Mouse (Mus musculus): ENCODE measurements around the gene Miga2.
"Not testable (repeated sequence)": the region's sequence is repeated elsewhere in the genome, so short reads cannot be mapped to it uniquely, and the experiment has no call there.

Gene Miga2

GRCm38 (mm10) chr2:30397986-30398512, 34.0 kb downstream of the Miga2 start:
- DNase-seq (ENCODE audit: low spot score) = no peak

- no peak for DNase-seq (ENCODE audit: low spot score)
Observed at GRCm38 (mm10) chr2:30399191-30400171, 35.4 kb downstream of the Miga2 start.

GRCm38 (mm10) chr2:30401581-30401980, 37.5 kb downstream of the Miga2 start:
- no peak for DNase-seq (ENCODE audit: low spot score)

- no peak for DNase-seq (ENCODE audit: low spot score)
Observed at GRCm38 (mm10) chr2:30402351-30402826, 38.4 kb downstream of the Miga2 start.

GRCm38 (mm10) chr2:30402843-30403242, 38.8 kb downstream of the Miga2 start:
- DNase-seq (ENCODE audit: low spot score) = no peak

GRCm38 (mm10) chr2:30403870-30404269, 39.8 kb downstream of the Miga2 start:
- DNase-seq (ENCODE audit: low spot score) = no peak

GRCm38 (mm10) chr2:30407221-30407620, 43.2 kb downstream of the Miga2 start:
- no peak for DNase-seq (ENCODE audit: low spot score)

GRCm38 (mm10) chr2:30407778-30408177, 43.7 kb downstream of the Miga2 start:
- no peak for DNase-seq (ENCODE audit: low spot score)

- no peak for DNase-seq (ENCODE audit: low spot score)
Observed at GRCm38 (mm10) chr2:30408452-30409100, 44.5 kb downstream of the Miga2 start.

- DNase-seq (ENCODE audit: low spot score) = no peak
Observed at GRCm38 (mm10) chr2:30409454-30410176, 45.6 kb downstream of the Miga2 start.

GRCm38 (mm10) chr2:30413038-30413973, 49.3 kb downstream of the Miga2 start:
- DNase-seq (ENCODE audit: low spot score) = no peak

- DNase-seq (ENCODE audit: low spot score) = no peak
Observed at GRCm38 (mm10) chr2:30414101-30414500, 50.1 kb downstream of the Miga2 start.

- peak; percentile 13 for DNase-seq (ENCODE audit: low spot score)
Observed at GRCm38 (mm10) chr2:30414681-30415080, 50.6 kb downstream of the Miga2 start.

- DNase-seq (ENCODE audit: low spot score) = peak; percentile 92
Observed at GRCm38 (mm10) chr2:30415157-30415935, 51.3 kb downstream of the Miga2 start, which contains the start of gene Crat. Gene Crat, minus strand, starts transcription at chr2:30415813.

GRCm38 (mm10) chr2:30415936-30416648, 52.1 kb downstream of the Miga2 start, which contains the start of gene Ptpa:
Gene Ptpa, plus strand, starts transcription at chr2:30416039.
- peak; percentile 93 for DNase-seq (ENCODE audit: low spot score)

- no peak for DNase-seq (ENCODE audit: low spot score)
Observed at GRCm38 (mm10) chr2:30416649-30416965, 52.6 kb downstream of the Miga2 start.

- DNase-seq (ENCODE audit: low spot score) = not testable (repeated sequence)
Observed at GRCm38 (mm10) chr2:30417154-30417553, 53.1 kb downstream of the Miga2 start.

GRCm38 (mm10) chr2:30417595-30418165, 53.6 kb downstream of the Miga2 start:
- no peak for DNase-seq (ENCODE audit: low spot score)

GRCm38 (mm10) chr2:30418259-30418658, 54.2 kb downstream of the Miga2 start:
- DNase-seq (ENCODE audit: low spot score) = no peak

Measured in yolk sac, embryonic 10.5 days (tissue).